Mouse (Mus musculus): ENCODE results near the gene Ttll6. TPM values are rescaled to one million over a fixed set of nuclear protein-coding genes. Genes with fewer than 3 reads are reported as not detected.

Ttll6 gene
- polyA plus RNA-seq, 1 experiment, result not detected

DNA sequence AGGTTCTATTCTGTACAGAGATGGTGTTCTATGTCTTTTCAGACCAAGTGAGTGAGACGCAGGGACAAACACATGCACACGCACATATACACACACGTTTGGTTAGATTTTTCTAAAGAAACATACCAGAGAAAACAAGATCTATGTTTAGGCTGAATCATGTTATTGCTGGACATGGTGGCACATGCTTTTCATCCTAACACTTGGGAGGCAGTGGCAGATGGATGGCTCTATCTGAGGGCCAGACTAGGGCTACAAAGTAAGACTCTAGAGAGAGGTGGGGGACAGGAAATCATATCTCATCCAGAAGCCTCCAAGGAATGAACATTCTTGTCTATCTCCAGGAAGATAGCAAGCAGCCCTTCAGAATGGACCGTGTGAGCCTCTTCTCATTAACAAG is 47.5 kb downstream of the Ttll6 start:
- no peak overlapping the region for H3K27ac ChIP-seq (ENCODE audit: insufficient read depth, low read depth, low read length)
- no peak overlapping the region for H3K4me3 ChIP-seq (ENCODE audit: low read depth, low read length)
- no peaks in the 10 kb centered on the region for H3K4me1 ChIP-seq (ENCODE audit: control insufficient read depth, insufficient read depth, insufficient read length, low read length)
- H3K36me3 ChIP-seq (ENCODE audit: control insufficient read depth, insufficient read depth, low read length), result no peaks in the 10 kb centered on the region
- no peak for TF ChIP-seq POLR2A (IDR thresholded peaks at IDR 0.05; ENCODE audit: low read depth, low read length)
- no peak for TF ChIP-seq CTCF (IDR thresholded peaks at IDR 0.05; ENCODE audit: extremely low read depth, insufficient read length, insufficient replicate concordance, low read depth, low read length)
- peaks cover 61% of the 10 kb centered on the region for H3K27me3 ChIP-seq (ENCODE audit: control insufficient read depth, insufficient read depth, low read length)
- 29% methylated on average over 4 of the region's 4 CpGs for WGBS

- Histone ChIP-seq H3K27ac (ENCODE audit: insufficient read depth, low read depth, low read length) (no peak overlapping the region), H3K27me3 (ENCODE audit: control insufficient read depth, insufficient read depth, low read length) (peaks cover 64% of the 10 kb centered on the region), H3K4me3 (ENCODE audit: low read depth, low read length) (no peak overlapping the region), H3K4me1 (ENCODE audit: control insufficient read depth, insufficient read depth, insufficient read length, low read length) (peaks cover 6% of the 10 kb centered on the region; the same call in 1 of the 2 replicates), H3K36me3 (ENCODE audit: control insufficient read depth, insufficient read depth, low read length) (no peaks in the 10 kb centered on the region)
- TF ChIP-seq POLR2A (IDR thresholded peaks at IDR 0.05; ENCODE audit: low read depth, low read length) (no peak), CTCF (IDR thresholded peaks at IDR 0.05; ENCODE audit: extremely low read depth, insufficient read length, insufficient replicate concordance, low read depth, low read length) (no peak)
These were observed 50.6 kb downstream of the Ttll6 start for GRCm38 (mm10) chr11:96184233-96184632.

DNA sequence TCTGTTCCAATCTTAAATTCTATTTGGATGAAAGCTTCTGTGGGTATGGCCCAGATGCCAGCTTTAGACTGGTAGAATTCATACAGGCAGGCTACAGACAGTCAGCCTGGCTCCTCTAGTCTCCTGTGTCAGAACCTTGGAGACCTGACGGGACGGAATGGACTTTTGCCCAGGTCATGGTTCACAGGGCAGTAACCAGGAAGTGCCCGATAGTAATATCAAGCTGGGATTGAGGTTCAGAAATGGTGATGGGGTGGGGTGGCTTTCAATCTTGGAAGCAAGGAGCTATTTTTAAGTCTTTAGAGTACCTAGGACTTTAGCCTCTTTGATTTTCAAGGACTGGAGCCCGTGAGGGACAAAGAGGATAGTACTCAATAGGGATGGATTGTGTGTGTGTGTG is 53.7 kb downstream of the Ttll6 start:
- WGBS, result 7% methylated on average over 4 of the region's 4 CpGs
- TF ChIP-seq CTCF (IDR thresholded peaks at IDR 0.05; ENCODE audit: extremely low read depth, insufficient read length, insufficient replicate concordance, low read depth, low read length) (no peak), POLR2A (IDR thresholded peaks at IDR 0.05; ENCODE audit: low read depth, low read length) (no peak)
- Histone ChIP-seq H3K36me3 (ENCODE audit: control insufficient read depth, insufficient read depth, low read length) (no peaks in the 10 kb centered on the region), H3K4me1 (ENCODE audit: control insufficient read depth, insufficient read depth, insufficient read length, low read length) (peaks cover 6% of the 10 kb centered on the region; the same call in 1 of the 2 replicates), H3K4me3 (ENCODE audit: low read depth, low read length) (no peak overlapping the region), H3K27ac (ENCODE audit: insufficient read depth, low read depth, low read length) (no peak overlapping the region), H3K27me3 (ENCODE audit: control insufficient read depth, insufficient read depth, low read length) (peaks cover 71% of the 10 kb centered on the region)

- no peak for TF ChIP-seq POLR2A (IDR thresholded peaks at IDR 0.05; ENCODE audit: low read depth, low read length)
- H3K27me3 ChIP-seq (ENCODE audit: control insufficient read depth, insufficient read depth, low read length), result peaks cover 75% of the 10 kb centered on the region
- H3K4me1 ChIP-seq (ENCODE audit: control insufficient read depth, insufficient read depth, insufficient read length, low read length), result peaks cover 6% of the 10 kb centered on the region; the same call in 1 of the 2 replicates
- H3K27ac ChIP-seq (ENCODE audit: insufficient read depth, low read depth, low read length), result no peak overlapping the region
- 3% methylated on average over 28 of the region's 28 CpGs for WGBS
- no peaks in the 10 kb centered on the region for H3K36me3 ChIP-seq (ENCODE audit: control insufficient read depth, insufficient read depth, low read length)
- no peak overlapping the region for H3K4me3 ChIP-seq (ENCODE audit: low read depth, low read length)
These were observed 56.4 kb downstream of the Ttll6 start for GRCm38 (mm10) chr11:96189810-96190522.

- Histone ChIP-seq H3K27me3 (ENCODE audit: control insufficient read depth, insufficient read depth, low read length) (peaks cover 81% of the 10 kb centered on the region), H3K36me3 (ENCODE audit: control insufficient read depth, insufficient read depth, low read length) (no peaks in the 10 kb centered on the region), H3K27ac (ENCODE audit: insufficient read depth, low read depth, low read length) (no peak overlapping the region), H3K4me3 (ENCODE audit: low read depth, low read length) (no peak overlapping the region), H3K4me1 (ENCODE audit: control insufficient read depth, insufficient read depth, insufficient read length, low read length) (peaks cover 6% of the 10 kb centered on the region; the same call in 1 of the 2 replicates)
- 8% methylated on average over 5 of the region's 5 CpGs for WGBS
- TF ChIP-seq POLR2A (IDR thresholded peaks at IDR 0.05; ENCODE audit: low read depth, low read length), result no peak
- TF ChIP-seq CTCF (IDR thresholded peaks at IDR 0.05; ENCODE audit: extremely low read depth, insufficient read length, insufficient replicate concordance, low read depth, low read length), result no peak
These were observed 57.5 kb downstream of the Ttll6 start for GRCm38 (mm10) chr11:96191132-96191531.

- 3% methylated on average over 35 of the region's 35 CpGs for WGBS
- Histone ChIP-seq H3K27ac (ENCODE audit: insufficient read depth, low read depth, low read length) (no peak within 1 kb of the TSS), H3K4me1 (ENCODE audit: control insufficient read depth, insufficient read depth, insufficient read length, low read length) (no peaks in the 10 kb centered on the region), H3K36me3 (ENCODE audit: control insufficient read depth, insufficient read depth, low read length) (no peaks in the 10 kb centered on the region), H3K27me3 (ENCODE audit: control insufficient read depth, insufficient read depth, low read length) (peaks cover 83% of the 10 kb centered on the region), H3K4me3 (ENCODE audit: low read depth, low read length) (no peak within 1 kb of the TSS; the same call in 1 of the 2 replicates)
- TF ChIP-seq CTCF (IDR thresholded peaks at IDR 0.05; ENCODE audit: extremely low read depth, insufficient read length, insufficient replicate concordance, low read depth, low read length) (no peak), POLR2A (IDR thresholded peaks at IDR 0.05; ENCODE audit: low read depth, low read length) (no peak)
These were observed 60.2 kb downstream of the Ttll6 start, which contains the start of gene Hoxb13 for GRCm38 (mm10) chr11:96193521-96194400. Gene Hoxb13 (plus strand): TSS chr11:96194316.

DNA sequence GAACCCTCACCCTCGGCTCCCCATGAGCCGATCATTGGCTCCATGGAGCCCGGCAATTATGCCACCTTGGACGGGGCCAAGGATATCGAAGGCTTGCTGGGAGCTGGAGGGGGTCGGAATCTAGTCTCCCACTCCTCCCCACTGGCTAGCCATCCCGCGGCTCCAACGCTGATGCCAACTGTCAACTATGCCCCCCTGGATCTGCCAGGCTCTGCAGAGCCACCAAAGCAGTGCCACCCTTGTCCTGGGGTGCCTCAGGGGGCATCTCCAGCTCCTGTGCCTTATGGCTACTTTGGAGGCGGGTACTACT is 60.8 kb downstream of the Ttll6 start:
- no peak for TF ChIP-seq CTCF (IDR thresholded peaks at IDR 0.05; ENCODE audit: extremely low read depth, insufficient read length, insufficient replicate concordance, low read depth, low read length)
- no peak for TF ChIP-seq POLR2A (IDR thresholded peaks at IDR 0.05; ENCODE audit: low read depth, low read length)
- no peak overlapping the region for H3K27ac ChIP-seq (ENCODE audit: insufficient read depth, low read depth, low read length)
- H3K4me3 ChIP-seq (ENCODE audit: low read depth, low read length), result no peak overlapping the region; the same call in 1 of the 2 replicates
- WGBS, result 3% methylated on average over 10 of the region's 10 CpGs
- H3K4me1 ChIP-seq (ENCODE audit: control insufficient read depth, insufficient read depth, insufficient read length, low read length), result no peaks in the 10 kb centered on the region
- H3K36me3 ChIP-seq (ENCODE audit: control insufficient read depth, insufficient read depth, low read length), result no peaks in the 10 kb centered on the region
- peaks cover 82% of the 10 kb centered on the region for H3K27me3 ChIP-seq (ENCODE audit: control insufficient read depth, insufficient read depth, low read length)

Measured in small intestine, adult 2 months (tissue).